Mouse (Mus musculus) E14TG2a.4 (cell line): ENCODE data around the gene Zfp748.

Experiments
- CTCF ChIP-seq: conservative IDR thresholded peaks from 2 replicates; pipeline ENCODE4 v1.5.1; 2014; ENCODE audit warnings: low read length
- POU5F1 ChIP-seq: IDR thresholded peaks from 2 replicates; pipeline ENCODE4 v1.6.1; 2014; ENCODE audit warnings: low read length, borderline replicate concordance

DNA sequence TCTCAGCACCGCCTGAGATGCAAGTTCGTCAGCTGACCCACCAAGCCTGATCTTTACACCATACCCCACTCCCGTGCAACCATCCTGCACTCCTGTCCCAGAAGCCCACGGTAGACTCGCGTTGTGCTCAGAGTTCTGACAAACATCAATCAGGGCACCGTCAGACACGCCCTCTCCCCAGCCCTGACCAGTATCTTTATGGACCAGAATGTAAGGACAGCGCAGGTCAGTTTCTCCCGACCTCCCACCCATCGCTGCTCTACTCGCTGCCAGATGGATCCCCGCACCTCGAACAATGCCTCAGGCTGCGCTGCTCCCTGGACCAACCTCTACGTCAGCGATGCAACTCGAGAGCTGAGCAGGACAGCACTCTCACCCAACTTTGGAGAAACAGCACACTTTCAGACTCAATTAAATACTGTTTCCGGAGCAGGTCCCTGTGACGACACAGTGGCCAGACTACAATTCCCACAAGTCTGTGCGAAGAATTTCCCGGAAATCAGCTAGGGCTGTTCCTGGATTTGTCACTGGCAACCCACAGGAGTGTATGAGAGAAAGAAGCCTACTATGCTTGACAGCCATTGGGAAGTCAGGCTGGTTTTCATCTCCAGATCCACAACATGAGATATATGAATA is 53.4 kb downstream of the Zfp748 start, which contains the start of gene Zfp58:
- TF ChIP-seq CTCF: no peak
- no peak for TF ChIP-seq POU5F1
